Mouse (Mus musculus) liver, postnatal 0 days (tissue): ENCODE results near the gene Mlf2.

Source experiments
- CTCF ChIP-seq: sonication (generic); IDR thresholded peaks from 2 replicates; pipeline ENCODE4 v1.5.1; 2016; ENCODE audit warnings: antibody characterized with exemption, low read depth
- EP300 ChIP-seq: IDR thresholded peaks from 2 replicates; pipeline ENCODE4 v1.6.1; 2016; ENCODE audit warnings: antibody characterized with exemption, low read depth, mild to moderate bottlenecking

DNA sequence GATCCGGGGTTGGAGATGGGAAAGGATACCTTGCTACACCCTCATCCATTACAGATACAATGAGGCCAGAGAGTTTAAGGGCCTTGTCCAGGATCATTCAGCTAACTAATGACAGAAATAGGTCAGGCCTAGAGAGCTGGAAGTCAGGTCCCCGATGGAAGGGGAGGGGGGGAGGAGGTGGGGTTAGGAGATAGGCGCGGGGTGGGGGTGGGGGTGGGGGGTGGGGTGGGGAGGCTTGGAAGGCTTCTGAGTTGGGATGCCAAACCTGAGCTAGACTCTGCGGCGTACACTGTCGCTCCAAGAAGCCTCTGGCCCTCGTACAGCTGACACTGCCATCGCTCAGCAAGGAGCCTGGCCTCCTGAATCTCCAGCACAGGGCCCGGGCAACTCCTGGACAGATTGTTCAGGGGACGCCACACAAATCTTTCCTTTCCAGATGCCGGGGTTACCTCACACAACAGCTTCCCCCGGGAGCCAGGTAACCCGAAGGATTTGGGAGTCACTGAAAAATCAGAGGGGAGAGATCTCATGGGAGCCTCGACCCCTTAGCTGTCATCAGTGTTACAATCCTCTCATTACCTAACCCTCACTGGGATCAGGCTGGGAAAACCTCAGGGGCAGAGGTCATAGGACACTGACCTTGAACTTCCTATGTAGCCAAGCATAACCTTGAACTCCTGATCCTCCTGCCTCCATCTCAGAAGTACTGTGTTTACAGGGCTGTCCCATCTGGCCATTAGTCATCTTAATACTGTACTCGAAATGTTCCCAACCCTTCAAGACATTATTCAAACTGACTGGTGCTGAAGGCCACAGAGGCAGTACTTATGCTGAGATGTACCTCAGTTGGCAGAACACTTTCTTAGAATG, 26.0 kb upstream of the Mlf2 start:
- TF ChIP-seq CTCF (no peak), EP300 (no peak)
